Comparison of ENCODE assay signal across 8 mouse cellular contexts in the genomic region with DNA sequence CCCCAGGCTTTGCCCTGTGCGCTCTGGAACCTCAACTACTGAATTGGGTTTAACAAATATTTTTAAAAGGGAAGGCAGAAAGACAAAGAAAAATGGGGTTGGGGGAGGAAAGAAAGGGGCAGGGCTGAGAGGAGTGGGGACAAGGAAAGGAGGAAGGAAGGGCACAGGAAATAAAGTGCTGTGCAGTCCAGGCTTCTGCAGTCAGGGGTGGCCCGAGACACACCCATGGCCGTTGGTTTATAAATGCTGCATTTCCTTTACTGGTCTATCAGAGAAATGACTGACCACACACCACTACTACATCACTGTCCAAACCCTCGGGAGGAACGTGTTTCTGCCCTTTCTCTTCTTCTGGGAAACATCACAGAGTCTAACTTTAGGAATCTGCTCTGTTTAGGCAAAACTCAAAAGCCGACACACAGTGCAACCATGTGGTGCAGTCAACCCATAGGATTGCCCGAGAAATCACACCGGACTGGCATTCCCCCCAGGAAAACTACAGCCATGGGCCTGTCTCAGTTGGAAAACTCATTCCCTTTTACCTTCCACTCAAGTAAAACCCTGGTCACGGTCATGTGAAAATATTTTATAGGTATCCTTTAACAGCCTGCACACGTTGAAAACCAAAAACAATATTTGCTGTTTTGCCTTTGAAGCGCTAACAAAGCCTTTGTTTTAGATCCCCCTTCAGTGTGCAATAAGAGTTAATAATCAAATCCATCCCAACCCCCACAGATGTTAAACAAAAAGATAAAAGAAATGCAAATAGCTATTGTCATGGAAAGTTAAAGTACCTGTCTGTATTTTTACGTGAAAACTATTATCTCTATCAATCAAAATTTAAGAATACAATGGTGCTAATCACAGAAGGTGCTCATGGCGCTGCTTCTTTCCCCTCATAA.
A peak's percentile ranks its signal among the peaks of the same experiment; 100 is the strongest.
DNase-seq lines count a peak whose midpoint lies in the region; ATAC-seq and TF ChIP-seq lines count a peak whose summit lies in the region.
"Had no signal": no experiment of that assay in that cellular context is flagged by ENCODE, and none has a peak within 500 bp of the region (broad histone marks: within the 10 kb centered on the region; RNA-seq: fewer than 3 reads in every experiment).

No protein-coding gene starts in this region.

- H3K4me3 ChIP-seq in hindbrain, embryonic 13.5 days, result no peak overlapping the region
- H3K4me3 ChIP-seq in hindbrain, embryonic 12.5 days, result no peak overlapping the region
- no peak overlapping the region for H3K4me3 ChIP-seq in intestine, embryonic 14.5 days (ENCODE audit: low read depth, low read length)
- peak overlapping the region; percentile 86 for H3K4me3 ChIP-seq in megakaryocyte, embryonic 14.5 days (replicated peaks)

- H3K27ac ChIP-seq in hindbrain, embryonic 13.5 days, result no peak overlapping the region
- no peak overlapping the region for H3K27ac ChIP-seq in hindbrain, embryonic 12.5 days
- H3K27ac ChIP-seq in intestine, embryonic 14.5 days (ENCODE audit: low read depth), result peak overlapping the region; percentile 5; the same call in 1 of the 2 replicates

- peak overlapping the region; percentile 13; the same call in 1 of the 2 replicates for H3K4me2 ChIP-seq in hindbrain, embryonic 13.5 days
- H3K4me2 ChIP-seq in hindbrain, embryonic 12.5 days (replicated peaks), result no peak overlapping the region
- H3K4me2 ChIP-seq in intestine, embryonic 14.5 days (ENCODE audit: low read length), result peak overlapping the region; percentile 25

- no peaks in the 10 kb centered on the region for H3K36me3 ChIP-seq in hindbrain, embryonic 13.5 days
- no peaks in the 10 kb centered on the region for H3K36me3 ChIP-seq in hindbrain, embryonic 12.5 days
- no peaks in the 10 kb centered on the region for H3K36me3 ChIP-seq in intestine, embryonic 14.5 days (ENCODE audit: control insufficient read depth, insufficient read depth, low read length)
- peaks cover 2% of the 10 kb centered on the region for H3K36me3 ChIP-seq in megakaryocyte, embryonic 14.5 days (replicated peaks; ENCODE audit: low read length)

- H3K4me1 ChIP-seq in hindbrain, embryonic 13.5 days (replicated peaks), result peaks cover 49% of the 10 kb centered on the region
- peaks cover 52% of the 10 kb centered on the region for H3K4me1 ChIP-seq in hindbrain, embryonic 12.5 days
- H3K4me1 ChIP-seq in intestine, embryonic 14.5 days (replicated peaks; ENCODE audit: control insufficient read depth, insufficient read depth, low read length), result peaks cover 67% of the 10 kb centered on the region
- peaks cover 58% of the 10 kb centered on the region for H3K4me1 ChIP-seq in megakaryocyte, embryonic 14.5 days

- TF ChIP-seq POLR2A in brain, embryonic 14.5 days (IDR thresholded peaks at IDR 0.05; ENCODE audit: borderline replicate concordance, extremely low read depth, insufficient read depth, insufficient read length, poor library complexity, severe bottlenecking), result no peak

- peak; percentile 28 for DNase-seq in brain, embryonic 14.5 days (ENCODE audit: low read depth)
- no peak for DNase-seq in intestine, embryonic 14.5 days (ENCODE audit: low spot score)
- no peak for DNase-seq in adrenal gland, postnatal 10 days
- no peak for DNase-seq in urinary bladder, postnatal 14 days (ENCODE audit: low spot score)

- no peak for TF ChIP-seq CTCF in brain, embryonic 14.5 days (IDR thresholded peaks at IDR 0.05; ENCODE audit: borderline replicate concordance, extremely low read depth, insufficient read depth, insufficient read length)

- peaks cover 13% of the 10 kb centered on the region; the same call in 1 of the 2 replicates for H3K27me3 ChIP-seq in hindbrain, embryonic 13.5 days
- peaks cover 3% of the 10 kb centered on the region; the same call in 1 of the 2 replicates for H3K27me3 ChIP-seq in hindbrain, embryonic 12.5 days
- no peaks in the 10 kb centered on the region for H3K27me3 ChIP-seq in intestine, embryonic 14.5 days (replicated peaks; ENCODE audit: control insufficient read depth, insufficient read depth, low read length)
- peaks cover 2% of the 10 kb centered on the region for H3K27me3 ChIP-seq in megakaryocyte, embryonic 14.5 days (replicated peaks)
- H3K27me3 ChIP-seq: Patski had no signal

- no peaks in the 10 kb centered on the region for H3K9me3 ChIP-seq in hindbrain, embryonic 13.5 days
- H3K9me3 ChIP-seq in hindbrain, embryonic 12.5 days (replicated peaks), result no peaks in the 10 kb centered on the region
- no peaks in the 10 kb centered on the region for H3K9me3 ChIP-seq in intestine, embryonic 14.5 days (ENCODE audit: control insufficient read depth, low read length)
- H3K9me3 ChIP-seq in megakaryocyte, embryonic 14.5 days, result no peaks in the 10 kb centered on the region

- ATAC-seq in hindbrain, embryonic 13.5 days (ENCODE audit: low FRiP score), result no peak
- no peak for ATAC-seq in hindbrain, embryonic 12.5 days (ENCODE audit: low FRiP score)
- no peak for ATAC-seq in intestine, embryonic 14.5 days (replicated peaks; ENCODE audit: low FRiP score, low TSS enrichment, low read depth)
- ATAC-seq: Patski had no signal

- 20% methylated on average over 13 of the region's 13 CpGs for WGBS in hindbrain, embryonic 13.5 days
- WGBS in hindbrain, embryonic 12.5 days, result 27% methylated on average over 13 of the region's 13 CpGs
- 22% methylated on average over 13 of the region's 13 CpGs for WGBS in intestine, embryonic 14.5 days

- 0 out of 2 replicates have a peak overlapping the region, but pooled peaks have one; percentile 8 for H3K9ac ChIP-seq in hindbrain, embryonic 13.5 days
- no peak overlapping the region for H3K9ac ChIP-seq in hindbrain, embryonic 12.5 days
- H3K9ac ChIP-seq in intestine, embryonic 14.5 days (ENCODE audit: low read length), result no peak overlapping the region
